In the genomic region with DNA sequence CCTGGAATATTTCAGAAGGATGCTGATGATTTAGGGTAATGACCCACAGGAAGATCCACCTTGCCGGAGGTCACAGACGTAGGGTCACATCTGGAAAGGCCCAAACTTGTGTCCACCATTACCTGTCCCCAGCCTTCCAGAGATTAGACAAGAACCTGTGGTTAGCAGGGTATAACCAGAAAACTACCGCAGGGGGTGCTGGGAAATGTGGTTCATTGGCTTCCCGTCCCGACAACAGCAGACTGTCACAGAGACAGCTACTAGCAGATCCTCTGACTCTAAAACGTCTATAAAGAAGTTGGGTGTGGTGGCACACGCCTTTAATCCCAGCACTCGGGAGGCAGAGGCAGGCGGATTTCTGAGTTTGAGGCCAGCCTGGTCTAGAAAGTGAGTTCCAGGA, we compare ENCODE assay signal across 13 mouse cellular contexts. TPM values are rescaled to one million over a fixed set of nuclear protein-coding genes. Genes with fewer than 3 reads are reported as not detected.
DNase-seq lines count a peak whose midpoint lies in the region.
"Had no signal": no experiment of that assay in that cellular context is flagged by ENCODE, and none has a peak within 500 bp of the region (broad histone marks: within the 10 kb centered on the region; RNA-seq: fewer than 3 reads in every experiment).

No protein-coding gene starts in this region.

- peak; percentile 38 for DNase-seq in CD4-positive helper T cell, adult 2 months (ENCODE audit: low read depth, low spot score)
- DNase-seq in R1 (ENCODE audit: low read depth, low spot score): peak; percentile 49
- peak; percentile 55 for DNase-seq in thymus, postnatal 0 days (ENCODE audit: low spot score)
- DNase-seq in thymus, postnatal 4 days: peak; percentile 65
- no peak for DNase-seq in layer of hippocampus, postnatal 36 days
- DNase-seq in adrenal gland, postnatal 14 days: no peak
- DNase-seq: adrenal gland, adult 8-10 months; cerebellum, adult 11 months; cerebellum, adult 8-10 months; cerebellum, postnatal 14 days; heart, adult 18-20 months; heart, postnatal 10 days; heart, postnatal 4 days had no signal

RNA-seq across cellular contexts. Expression of a gene that starts 14.8 kb away (rescaled TPM):
- polyA plus RNA-seq in thymus, postnatal 0 days (2015; fragmentation: Nextera tagmentation; extraction: Ambion mirVana): 17.8 and 26.2 TPM in 2 replicates
- total RNA-seq in layer of hippocampus, postnatal 36 days (2021): 100 to 1,000 TPM; 106 to 122 TPM
- 52.0 and 82.2 TPM in 2 replicates for total RNA-seq in adrenal gland, postnatal 14 days (2021)

Comparison
In these comparisons a context has a peak if more than half of its experiments do, and no peak if none do; other contexts are left out.
1. DNase-seq: peak in CD4-positive helper T cell, adult 2 months (single experiment), R1 (single experiment), thymus, postnatal 0 days (single experiment) and thymus, postnatal 4 days (single experiment); none in layer of hippocampus, postnatal 36 days (0 of 2) and adrenal gland, postnatal 14 days (single experiment).